Mouse (Mus musculus): Measurements from ENCODE around the gene Fcer2a. TPM values are rescaled to one million over a fixed set of nuclear protein-coding genes. Genes with fewer than 3 reads are reported as not detected.

The Fcer2a gene
- polyA plus RNA-seq, 1 experiment from 2014 or later: 0.16 TPM

DNA sequence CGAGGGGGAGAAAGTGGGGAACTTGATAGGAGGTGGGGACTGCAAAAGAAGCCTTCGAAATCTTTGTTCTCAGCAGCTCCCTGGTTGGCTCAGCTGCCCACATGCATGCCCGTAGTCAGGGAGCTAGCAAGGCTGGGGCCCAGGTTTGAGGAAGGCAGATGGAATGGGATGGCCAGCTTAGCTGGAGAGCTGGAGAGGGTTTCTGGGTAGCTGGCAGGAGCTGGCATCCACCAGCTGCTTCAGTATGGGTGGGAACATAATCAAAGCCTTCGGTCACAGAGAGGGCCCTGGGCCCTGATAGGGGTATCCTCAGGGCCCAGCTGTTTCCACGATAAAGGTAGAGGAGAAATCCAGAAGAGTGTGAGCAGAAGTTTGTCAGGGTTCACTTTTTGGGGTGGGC is 11.5 kb downstream of the Fcer2a start:
- no peak overlapping the region for H3K9ac ChIP-seq (ENCODE audit: low read length)
- H3K4me2 ChIP-seq (ENCODE audit: low read depth, low read length): no peak overlapping the region
- H3K36me3 ChIP-seq (ENCODE audit: control insufficient read depth, insufficient read depth): peaks cover 24% of the 10 kb centered on the region
- no peak overlapping the region for H3K4me3 ChIP-seq (ENCODE audit: low read length)
- peaks cover 6% of the 10 kb centered on the region for H3K4me1 ChIP-seq (ENCODE audit: control insufficient read depth, insufficient read depth, low read length)
- H3K9me3 ChIP-seq (replicated peaks; ENCODE audit: control insufficient read depth, low read length): no peaks in the 10 kb centered on the region
- H3K27me3 ChIP-seq (ENCODE audit: control insufficient read depth, insufficient read depth, low read length): no peaks in the 10 kb centered on the region
- H3K27ac ChIP-seq (ENCODE audit: low read length): no peak overlapping the region
- 94% methylated on average over 5 of the region's 5 CpGs for WGBS
- no peak for ATAC-seq (replicated peaks; ENCODE audit: extremely low read depth, insufficient read depth, low FRiP score)

GRCm38 (mm10) chr8:3679656-3680055 is 14.3 kb downstream of the Fcer2a start:
- 66% methylated on average over 5 of the region's 5 CpGs for WGBS
- no peak for ATAC-seq (replicated peaks; ENCODE audit: extremely low read depth, insufficient read depth, low FRiP score)
- no peak overlapping the region for H3K9ac ChIP-seq (ENCODE audit: low read length)
- H3K36me3 ChIP-seq (ENCODE audit: control insufficient read depth, insufficient read depth): peaks cover 24% of the 10 kb centered on the region
- H3K27me3 ChIP-seq (ENCODE audit: control insufficient read depth, insufficient read depth, low read length): no peaks in the 10 kb centered on the region
- no peaks in the 10 kb centered on the region for H3K9me3 ChIP-seq (replicated peaks; ENCODE audit: control insufficient read depth, low read length)
- H3K4me1 ChIP-seq (ENCODE audit: control insufficient read depth, insufficient read depth, low read length): peaks cover 13% of the 10 kb centered on the region
- no peak overlapping the region for H3K4me2 ChIP-seq (ENCODE audit: low read depth, low read length)
- no peak overlapping the region for H3K27ac ChIP-seq (ENCODE audit: low read length)
- H3K4me3 ChIP-seq (ENCODE audit: low read length): no peak overlapping the region

GRCm38 (mm10) chr8:3679236-3679635 is 14.7 kb downstream of the Fcer2a start:
- peaks cover 24% of the 10 kb centered on the region for H3K36me3 ChIP-seq (ENCODE audit: control insufficient read depth, insufficient read depth)
- 94% methylated on average over 23 of the region's 23 CpGs for WGBS
- H3K9ac ChIP-seq (ENCODE audit: low read length): no peak overlapping the region
- H3K27ac ChIP-seq (ENCODE audit: low read length): no peak overlapping the region
- no peak overlapping the region for H3K4me3 ChIP-seq (ENCODE audit: low read length)
- no peaks in the 10 kb centered on the region for H3K9me3 ChIP-seq (replicated peaks; ENCODE audit: control insufficient read depth, low read length)
- no peak for ATAC-seq (replicated peaks; ENCODE audit: extremely low read depth, insufficient read depth, low FRiP score)
- no peaks in the 10 kb centered on the region for H3K27me3 ChIP-seq (ENCODE audit: control insufficient read depth, insufficient read depth, low read length)
- no peak overlapping the region for H3K4me2 ChIP-seq (ENCODE audit: low read depth, low read length)
- H3K4me1 ChIP-seq (ENCODE audit: control insufficient read depth, insufficient read depth, low read length): peaks cover 13% of the 10 kb centered on the region

GRCm38 (mm10) chr8:3678831-3679230 is 15.1 kb downstream of the Fcer2a start:
- no peak for ATAC-seq (replicated peaks; ENCODE audit: extremely low read depth, insufficient read depth, low FRiP score)
- Histone ChIP-seq H3K27me3 (ENCODE audit: control insufficient read depth, insufficient read depth, low read length) (no peaks in the 10 kb centered on the region), H3K4me2 (ENCODE audit: low read depth, low read length) (no peak overlapping the region), H3K9ac (ENCODE audit: low read length) (no peak overlapping the region), H3K4me1 (ENCODE audit: control insufficient read depth, insufficient read depth, low read length) (peaks cover 13% of the 10 kb centered on the region), H3K9me3 (replicated peaks; ENCODE audit: control insufficient read depth, low read length) (no peaks in the 10 kb centered on the region), H3K36me3 (ENCODE audit: control insufficient read depth, insufficient read depth) (peaks cover 24% of the 10 kb centered on the region), H3K27ac (ENCODE audit: low read length) (no peak overlapping the region), H3K4me3 (ENCODE audit: low read length) (no peak overlapping the region)
- 92% methylated on average over 23 of the region's 23 CpGs for WGBS

DNA sequence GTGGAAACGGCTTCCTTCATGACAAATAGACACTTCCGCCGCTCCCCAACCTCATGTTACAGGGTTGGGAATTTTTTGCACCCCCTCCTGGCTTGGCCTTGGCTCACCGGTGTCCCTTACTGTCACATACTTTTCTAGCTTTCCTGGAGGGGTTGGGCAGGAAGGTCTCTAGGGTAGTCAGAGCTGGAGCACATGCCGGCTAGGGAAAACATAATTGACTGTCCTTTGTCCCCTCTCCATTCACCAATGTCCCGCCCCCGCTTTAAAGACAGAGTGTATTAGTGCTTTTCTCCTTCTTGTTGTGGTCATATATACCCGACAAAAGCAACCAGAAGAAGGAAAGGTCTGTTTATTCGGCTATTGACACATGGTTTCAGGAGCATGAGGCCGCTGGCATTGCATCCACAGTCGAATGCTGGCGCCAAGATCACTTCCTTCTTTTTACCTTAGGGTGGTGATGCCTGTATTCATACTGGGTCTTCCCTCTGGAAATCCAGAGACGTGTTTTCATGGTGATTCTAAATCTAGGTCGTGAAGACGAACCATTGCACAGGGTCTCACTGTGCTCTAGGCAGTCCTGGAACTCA is 16.9 kb downstream of the Fcer2a start:
- Histone ChIP-seq H3K4me1 (ENCODE audit: control insufficient read depth, insufficient read depth, low read length) (peaks cover 13% of the 10 kb centered on the region), H3K4me3 (ENCODE audit: low read length) (peak overlapping the region; percentile 96), H3K9me3 (replicated peaks; ENCODE audit: control insufficient read depth, low read length) (no peaks in the 10 kb centered on the region), H3K9ac (ENCODE audit: low read length) (peak overlapping the region; percentile 97), H3K36me3 (ENCODE audit: control insufficient read depth, insufficient read depth) (peaks cover 24% of the 10 kb centered on the region), H3K4me2 (ENCODE audit: low read depth, low read length) (peak overlapping the region; percentile 89), H3K27me3 (ENCODE audit: control insufficient read depth, insufficient read depth, low read length) (no peaks in the 10 kb centered on the region), H3K27ac (ENCODE audit: low read length) (peak overlapping the region; percentile 91)
- 4% methylated on average over 15 of the region's 15 CpGs for WGBS
- ATAC-seq (replicated peaks; ENCODE audit: extremely low read depth, insufficient read depth, low FRiP score): no peak

GRCm38 (mm10) chr8:3676131-3676992 is 17.6 kb downstream of the Fcer2a start, which contains the start of gene Trappc5:
Trappc5 (plus strand) TSS chr8:3676299.
- Histone ChIP-seq H3K9ac (ENCODE audit: low read length) (peak within 1 kb of the TSS; percentile 97), H3K27ac (ENCODE audit: low read length) (peak within 1 kb of the TSS; percentile 91), H3K36me3 (ENCODE audit: control insufficient read depth, insufficient read depth) (peaks cover 22% of the 10 kb centered on the region), H3K9me3 (replicated peaks; ENCODE audit: control insufficient read depth, low read length) (no peaks in the 10 kb centered on the region), H3K4me2 (ENCODE audit: low read depth, low read length) (peak within 1 kb of the TSS; percentile 89), H3K4me3 (ENCODE audit: low read length) (peak within 1 kb of the TSS; percentile 96), H3K27me3 (ENCODE audit: control insufficient read depth, insufficient read depth, low read length) (no peaks in the 10 kb centered on the region), H3K4me1 (ENCODE audit: control insufficient read depth, insufficient read depth, low read length) (peaks cover 13% of the 10 kb centered on the region)
- WGBS: 1% methylated on average over 61 of the region's 61 CpGs
- ATAC-seq (replicated peaks; ENCODE audit: extremely low read depth, insufficient read depth, low FRiP score): peak; percentile 90

DNA sequence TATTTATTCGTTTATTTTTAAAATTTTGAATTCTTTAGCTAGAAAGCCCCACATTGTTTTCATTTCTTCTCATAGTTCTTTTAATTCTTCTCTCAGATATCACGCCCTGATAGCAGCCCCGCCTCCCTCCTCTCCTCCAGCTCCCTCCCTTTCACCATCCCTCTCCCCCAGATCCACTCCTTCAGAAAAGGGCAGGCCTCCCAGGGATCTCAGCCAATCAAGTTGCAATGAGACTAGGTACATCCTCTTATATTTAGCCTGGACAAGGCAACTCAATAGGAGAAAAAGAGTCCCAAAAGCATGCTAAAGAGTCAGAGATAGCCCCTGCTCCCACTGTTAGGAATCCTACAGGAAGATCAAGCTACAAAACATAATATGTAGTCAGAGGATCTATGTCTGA is 19.3 kb downstream of the Fcer2a start:
- Histone ChIP-seq H3K9me3 (replicated peaks; ENCODE audit: control insufficient read depth, low read length) (no peaks in the 10 kb centered on the region), H3K27me3 (ENCODE audit: control insufficient read depth, insufficient read depth, low read length) (no peaks in the 10 kb centered on the region), H3K36me3 (ENCODE audit: control insufficient read depth, insufficient read depth) (peaks cover 9% of the 10 kb centered on the region), H3K4me2 (ENCODE audit: low read depth, low read length) (no peak overlapping the region), H3K4me1 (ENCODE audit: control insufficient read depth, insufficient read depth, low read length) (peaks cover 13% of the 10 kb centered on the region), H3K4me3 (ENCODE audit: low read length) (no peak overlapping the region), H3K9ac (ENCODE audit: low read length) (no peak overlapping the region), H3K27ac (ENCODE audit: low read length) (no peak overlapping the region)
- 55% methylated on average over 3 of the region's 3 CpGs for WGBS
- no peak for ATAC-seq (replicated peaks; ENCODE audit: extremely low read depth, insufficient read depth, low FRiP score)

DNA sequence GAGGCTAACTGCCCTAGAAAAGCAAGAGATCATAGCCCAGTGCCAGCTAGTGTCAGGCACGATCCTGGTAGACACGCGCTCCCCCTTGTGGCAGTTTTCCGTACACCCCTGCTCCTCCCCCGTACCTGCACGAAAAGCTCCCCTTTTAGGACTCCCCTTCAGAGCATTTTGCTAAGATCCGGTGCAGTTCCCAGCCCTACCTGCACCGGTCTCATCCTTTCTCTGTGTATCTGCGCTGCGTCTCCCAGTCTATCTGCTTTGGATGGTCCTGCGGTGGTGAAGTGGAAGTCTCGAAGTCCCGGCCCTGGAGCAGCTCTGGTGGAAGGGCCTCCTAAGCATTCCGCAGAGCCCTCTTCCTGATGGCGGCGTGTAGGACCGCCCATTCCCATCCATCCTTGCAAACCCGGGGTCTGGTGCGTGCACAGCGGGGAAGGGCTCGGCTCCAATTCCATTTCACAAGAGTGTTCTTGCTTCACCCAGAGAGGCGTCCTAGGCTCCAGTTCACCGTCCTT is 21.9 kb downstream of the Fcer2a start, which contains the start of gene Fcor:
TSS of gene Fcor (minus strand) at position 383 of the 512 bp plus-strand sequence.
- Histone ChIP-seq H3K27ac (ENCODE audit: low read length) (no peak within 1 kb of the TSS), H3K9me3 (replicated peaks; ENCODE audit: control insufficient read depth, low read length) (no peaks in the 10 kb centered on the region), H3K36me3 (ENCODE audit: control insufficient read depth, insufficient read depth) (no peaks in the 10 kb centered on the region), H3K4me1 (ENCODE audit: control insufficient read depth, insufficient read depth, low read length) (peaks cover 4% of the 10 kb centered on the region; the same call in 1 of the 2 replicates), H3K27me3 (ENCODE audit: control insufficient read depth, insufficient read depth, low read length) (no peaks in the 10 kb centered on the region), H3K4me2 (ENCODE audit: low read depth, low read length) (peak within 1 kb of the TSS; percentile 74), H3K4me3 (ENCODE audit: low read length) (peak within 1 kb of the TSS; percentile 63), H3K9ac (ENCODE audit: low read length) (peak within 1 kb of the TSS; percentile 58)
- WGBS: under 1% methylated on average over 23 of the region's 23 CpGs
- ATAC-seq (replicated peaks; ENCODE audit: extremely low read depth, insufficient read depth, low FRiP score): peak; percentile 67

DNA sequence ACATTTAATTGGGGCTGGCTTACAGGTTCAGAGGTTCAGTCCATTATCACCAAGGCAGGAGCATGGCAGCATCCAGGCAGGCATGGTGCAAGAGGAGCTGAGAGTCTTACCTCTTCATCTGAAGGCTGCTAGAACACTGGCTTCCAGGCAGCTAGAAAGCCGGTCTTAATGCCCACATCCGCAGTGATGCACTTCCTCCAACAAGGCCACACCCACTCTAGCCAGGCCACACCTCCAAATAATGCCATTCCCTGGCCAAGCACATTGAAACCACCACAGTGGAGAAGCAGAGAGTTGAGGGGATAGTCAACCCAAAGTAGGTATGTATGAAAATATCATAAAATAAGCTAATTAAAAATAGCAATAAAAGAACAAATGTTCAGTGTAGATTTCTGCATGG is 23.6 kb downstream of the Fcer2a start:
- Histone ChIP-seq H3K27me3 (ENCODE audit: control insufficient read depth, insufficient read depth, low read length) (no peaks in the 10 kb centered on the region), H3K36me3 (ENCODE audit: control insufficient read depth, insufficient read depth) (no peaks in the 10 kb centered on the region), H3K4me2 (ENCODE audit: low read depth, low read length) (no peak overlapping the region), H3K4me3 (ENCODE audit: low read length) (no peak overlapping the region), H3K4me1 (ENCODE audit: control insufficient read depth, insufficient read depth, low read length) (no peaks in the 10 kb centered on the region), H3K27ac (ENCODE audit: low read length) (no peak overlapping the region), H3K9ac (ENCODE audit: low read length) (no peak overlapping the region), H3K9me3 (replicated peaks; ENCODE audit: control insufficient read depth, low read length) (no peaks in the 10 kb centered on the region)
- WGBS: 66% methylated on average over 2 of the region's 2 CpGs
- ATAC-seq (replicated peaks; ENCODE audit: extremely low read depth, insufficient read depth, low FRiP score): no peak

Measured in heart, embryonic 16.5 days (tissue).